Mouse (Mus musculus) ES-Bruce4 (cell line): ENCODE results near the gene Mad2l2.

ENCODE experiments used
- CTCF ChIP-seq: IDR thresholded peaks from one replicate; pipeline ENCODE4 v1.8.1; 2011; ENCODE audit warnings: low read depth, low read length
- EP300 ChIP-seq: IDR thresholded peaks from 2 replicates; pipeline ENCODE4 v1.6.1; 2011; ENCODE audit warnings: low read depth, low read length; ENCODE audit not compliant: insufficient read depth

- TF ChIP-seq CTCF (peak; percentile 78), EP300 (peak; percentile 39; the same call in 1 of the 2 replicates)
Measured at GRCm38 (mm10) chr4:148164002-148164439, 33.8 kb downstream of the Mad2l2 start.
